Comparison of ENCODE assay signal across 14 mouse cellular contexts in genomic region chr11:55110566-55111169, GRCm38 (mm10). TPM values are rescaled to one million over a fixed set of nuclear protein-coding genes. Genes with fewer than 3 reads are reported as not detected.
DNase-seq lines count a peak whose midpoint lies in the region; ATAC-seq and TF ChIP-seq lines count a peak whose summit lies in the region.
"Had no signal": no experiment of that assay in that cellular context is flagged by ENCODE, and none has a peak within 500 bp of the region (broad histone marks: within the 10 kb centered on the region; RNA-seq: fewer than 3 reads in every experiment).

No protein-coding gene starts in this region.

- no peak for DNase-seq in kidney, adult 11 months
- peak; percentile 21 for DNase-seq in ovary, postnatal 36 days (ENCODE audit: low spot score)
- DNase-seq in ovary, adult 18-20 months (ENCODE audit: low spot score): no peak
- DNase-seq in stomach, postnatal 0 days (ENCODE audit: low spot score): no peak
- no peak for DNase-seq in Muller cell, postnatal 12 days (ENCODE audit: inconsistent ontology term)
- DNase-seq: right cerebral cortex, adult 18-20 months; thymus, postnatal 14 days had no signal

- no peaks in the 10 kb centered on the region for H3K27me3 ChIP-seq in heart, embryonic 12.5 days (replicated peaks)
- H3K27me3 ChIP-seq in heart, embryonic 11.5 days (ENCODE audit: control insufficient read depth, insufficient read depth, low read length): no peaks in the 10 kb centered on the region
- H3K27me3 ChIP-seq in kidney, embryonic 16.5 days (ENCODE audit: insufficient read depth, low read length): no peaks in the 10 kb centered on the region
- H3K27me3 ChIP-seq in stomach, postnatal 0 days (ENCODE audit: control insufficient read depth, insufficient read depth, low read length): no peaks in the 10 kb centered on the region
- H3K27me3 ChIP-seq: embryonic facial prominence, embryonic 12.5 days; neural tube, embryonic 13.5 days had no signal

- no peak overlapping the region for H3K4me3 ChIP-seq in heart, embryonic 12.5 days
- no peak overlapping the region for H3K4me3 ChIP-seq in heart, embryonic 11.5 days (ENCODE audit: low read depth, low read length)
- H3K4me3 ChIP-seq in kidney, embryonic 16.5 days (ENCODE audit: low read length): no peak overlapping the region
- no peak overlapping the region for H3K4me3 ChIP-seq in stomach, postnatal 0 days (ENCODE audit: low read depth, low read length)
- H3K4me3 ChIP-seq: embryonic facial prominence, embryonic 12.5 days; neural tube, embryonic 13.5 days had no signal

- H3K9ac ChIP-seq in heart, embryonic 12.5 days: no peak overlapping the region
- H3K9ac ChIP-seq in heart, embryonic 11.5 days (ENCODE audit: low read depth, low read length): no peak overlapping the region
- no peak overlapping the region for H3K9ac ChIP-seq in kidney, embryonic 16.5 days (replicated peaks; ENCODE audit: low read length)
- no peak overlapping the region for H3K9ac ChIP-seq in stomach, postnatal 0 days (ENCODE audit: low read length)
- H3K9ac ChIP-seq: embryonic facial prominence, embryonic 12.5 days; neural tube, embryonic 13.5 days had no signal

- peak overlapping the region; percentile 0; the same call in 1 of the 2 replicates for H3K27ac ChIP-seq in heart, embryonic 12.5 days (ENCODE audit: poor library complexity, severe bottlenecking)
- H3K27ac ChIP-seq in heart, embryonic 11.5 days (ENCODE audit: low read depth, low read length): no peak overlapping the region
- H3K27ac ChIP-seq in kidney, embryonic 16.5 days (ENCODE audit: low read length): peak overlapping the region; percentile 67
- no peak overlapping the region for H3K27ac ChIP-seq in stomach, postnatal 0 days (replicated peaks)
- H3K27ac ChIP-seq: embryonic facial prominence, embryonic 12.5 days; neural tube, embryonic 13.5 days had no signal

- no peak for ATAC-seq in heart, embryonic 12.5 days (ENCODE audit: insufficient number of reproducible peaks, low FRiP score)
- no peak for ATAC-seq in heart, embryonic 11.5 days (replicated peaks; ENCODE audit: insufficient number of reproducible peaks, low FRiP score, low TSS enrichment)
- peak; percentile 93 for ATAC-seq in kidney, embryonic 16.5 days (ENCODE audit: low FRiP score, low TSS enrichment)
- ATAC-seq in stomach, postnatal 0 days (ENCODE audit: low FRiP score, low TSS enrichment): peak; percentile 53; the same call in 1 of the 2 replicates
- ATAC-seq: CD4-positive, CD25-positive, alpha-beta regulatory T cell, adult 4 months had no signal

- 0 out of 2 replicates have a peak, but pooled peaks cover 4% of the 10 kb centered on the region for H3K9me3 ChIP-seq in heart, embryonic 12.5 days (replicated peaks)
- H3K9me3 ChIP-seq in heart, embryonic 11.5 days (replicated peaks; ENCODE audit: control insufficient read depth, low read length): no peaks in the 10 kb centered on the region
- 0 out of 2 replicates have a peak, but pooled peaks cover 4% of the 10 kb centered on the region for H3K9me3 ChIP-seq in kidney, embryonic 16.5 days (ENCODE audit: low read length)
- H3K9me3 ChIP-seq in stomach, postnatal 0 days (ENCODE audit: control insufficient read depth, low read length): no peaks in the 10 kb centered on the region
- H3K9me3 ChIP-seq: embryonic facial prominence, embryonic 12.5 days; neural tube, embryonic 13.5 days had no signal

- TF ChIP-seq EP300 in stomach, postnatal 0 days (optimal IDR thresholded peaks at IDR 0.05): no peak

- H3K4me1 ChIP-seq in heart, embryonic 12.5 days (replicated peaks): peaks cover 20% of the 10 kb centered on the region
- H3K4me1 ChIP-seq in heart, embryonic 11.5 days (ENCODE audit: control insufficient read depth, insufficient read depth, low read length): peaks cover 3% of the 10 kb centered on the region; the same call in 1 of the 2 replicates
- H3K4me1 ChIP-seq in kidney, embryonic 16.5 days (ENCODE audit: insufficient read depth, low read length): peaks cover 18% of the 10 kb centered on the region
- no peaks in the 10 kb centered on the region for H3K4me1 ChIP-seq in stomach, postnatal 0 days (replicated peaks; ENCODE audit: control insufficient read depth, insufficient read depth)
- H3K4me1 ChIP-seq: embryonic facial prominence, embryonic 12.5 days; neural tube, embryonic 13.5 days had no signal

- TF ChIP-seq CTCF in stomach, postnatal 0 days (IDR thresholded peaks at IDR 0.05; ENCODE audit: low read depth): no peak

- no peak overlapping the region for H3K4me2 ChIP-seq in heart, embryonic 12.5 days
- H3K4me2 ChIP-seq in heart, embryonic 11.5 days: no peak overlapping the region
- H3K4me2 ChIP-seq in kidney, embryonic 16.5 days (replicated peaks; ENCODE audit: low read depth, low read length): no peak overlapping the region
- H3K4me2 ChIP-seq in stomach, postnatal 0 days (replicated peaks; ENCODE audit: low read depth): no peak overlapping the region
- H3K4me2 ChIP-seq: embryonic facial prominence, embryonic 12.5 days; neural tube, embryonic 13.5 days had no signal

- H3K36me3 ChIP-seq in heart, embryonic 12.5 days: peaks cover 17% of the 10 kb centered on the region; the same call in 1 of the 2 replicates
- no peaks in the 10 kb centered on the region for H3K36me3 ChIP-seq in heart, embryonic 11.5 days (ENCODE audit: control insufficient read depth, insufficient read depth, low read length)
- H3K36me3 ChIP-seq in kidney, embryonic 16.5 days (ENCODE audit: insufficient read depth, low read length): no peaks in the 10 kb centered on the region
- no peaks in the 10 kb centered on the region for H3K36me3 ChIP-seq in stomach, postnatal 0 days (ENCODE audit: control insufficient read depth, insufficient read depth, low read length)
- H3K36me3 ChIP-seq: embryonic facial prominence, embryonic 12.5 days had no signal

- 66% methylated on average over 7 of the region's 7 CpGs for WGBS in heart, embryonic 12.5 days
- WGBS in heart, embryonic 11.5 days (ENCODE audit: insufficient replicate concordance): 71% methylated on average over 7 of the region's 7 CpGs
- WGBS in kidney, embryonic 16.5 days: 16% methylated on average over 7 of the region's 7 CpGs
- WGBS in stomach, postnatal 0 days: 51% methylated on average over 7 of the region's 7 CpGs

RNA-seq across cellular contexts. Expression of gene Gm2a, which starts 12.8 kb away (rescaled TPM):
- polyA plus RNA-seq in heart, embryonic 12.5 days (2016; fragmentation: Nextera tagmentation; extraction: Ambion mirVana): 49.4 and 49.9 TPM in 2 replicates
- polyA plus RNA-seq in heart, embryonic 11.5 days (2014; fragmentation: Nextera tagmentation; extraction: Ambion mirVana): 50.0 and 51.9 TPM in 2 replicates
- 38.0 and 39.7 TPM in 2 replicates for polyA plus RNA-seq in kidney, embryonic 16.5 days (2015; fragmentation: Nextera tagmentation; extraction: Ambion mirVana)
- polyA plus RNA-seq in stomach, postnatal 0 days (2015; fragmentation: Nextera tagmentation; extraction: Ambion mirVana): 84.3 and 89.3 TPM in 2 replicates

RNA-seq across cellular contexts. Expression of gene Ccdc69, which starts 32.7 kb away (rescaled TPM):
- polyA plus RNA-seq in heart, embryonic 12.5 days (2016; fragmentation: Nextera tagmentation; extraction: Ambion mirVana): 17.5 and 19.0 TPM in 2 replicates
- polyA plus RNA-seq in heart, embryonic 11.5 days (2014; fragmentation: Nextera tagmentation; extraction: Ambion mirVana): 16.5 and 17.1 TPM in 2 replicates
- 3.0 and 3.6 TPM in 2 replicates for polyA plus RNA-seq in kidney, embryonic 16.5 days (2015; fragmentation: Nextera tagmentation; extraction: Ambion mirVana)
- polyA plus RNA-seq in stomach, postnatal 0 days (2015; fragmentation: Nextera tagmentation; extraction: Ambion mirVana): 5.1 and 5.4 TPM in 2 replicates

RNA-seq across cellular contexts. Expression of gene Slc36a3, which starts 40.8 kb away (rescaled TPM):
- polyA plus RNA-seq in heart, embryonic 12.5 days (2016; fragmentation: Nextera tagmentation; extraction: Ambion mirVana): not detected in 2 replicates
- not detected in 2 replicates for polyA plus RNA-seq in heart, embryonic 11.5 days (2014; fragmentation: Nextera tagmentation; extraction: Ambion mirVana)
- not detected in 2 replicates for polyA plus RNA-seq in kidney, embryonic 16.5 days (2015; fragmentation: Nextera tagmentation; extraction: Ambion mirVana)
- 0.06 and 0.11 TPM in 2 replicates for polyA plus RNA-seq in stomach, postnatal 0 days (2015; fragmentation: Nextera tagmentation; extraction: Ambion mirVana)
- polyA plus RNA-seq: embryonic facial prominence, embryonic 12.5 days; liver, embryonic 16.5 days; neural tube, embryonic 13.5 days had no signal

Comparison
In these comparisons a context has a peak if more than half of its experiments do, and no peak if none do; other contexts are left out.
1. H3K27ac ChIP-seq: peak in heart, embryonic 12.5 days (single experiment) and kidney, embryonic 16.5 days (single experiment); none in heart, embryonic 11.5 days (single experiment) and stomach, postnatal 0 days (single experiment).
2. ATAC-seq: peak in kidney, embryonic 16.5 days (single experiment) and stomach, postnatal 0 days (single experiment); none in heart, embryonic 12.5 days (single experiment) and heart, embryonic 11.5 days (single experiment).